8 mouse cellular contexts compared by ENCODE assay signal in genomic region chr7:73596866-73597840, GRCm38 (mm10). TPM values are rescaled to one million over a fixed set of nuclear protein-coding genes. Genes with fewer than 3 reads are reported as not detected.
A peak's percentile ranks its signal among the peaks of the same experiment; 100 is the strongest.
DNase-seq lines count a peak whose midpoint lies in the region; ATAC-seq lines count a peak whose summit lies in the region.
"Had no signal": no experiment of that assay in that cellular context is flagged by ENCODE, and none has a peak within 500 bp of the region (broad histone marks: within the 10 kb centered on the region; RNA-seq: fewer than 3 reads in every experiment).

No protein-coding gene starts in this region.

- no peaks in the 10 kb centered on the region for H3K27me3 ChIP-seq in lung, embryonic 15.5 days
- H3K27me3 ChIP-seq in embryonic facial prominence, embryonic 14.5 days (replicated peaks; ENCODE audit: control insufficient read depth, insufficient read depth, low read length): no peaks in the 10 kb centered on the region
- H3K27me3 ChIP-seq in hindbrain, embryonic 16.5 days (replicated peaks; ENCODE audit: control insufficient read depth, insufficient read depth, low read length): no peaks in the 10 kb centered on the region
- no peaks in the 10 kb centered on the region for H3K27me3 ChIP-seq in neural tube, embryonic 14.5 days (ENCODE audit: control insufficient read depth, insufficient read depth, low read length)

- no peaks in the 10 kb centered on the region for H3K9me3 ChIP-seq in lung, embryonic 15.5 days
- H3K9me3 ChIP-seq in embryonic facial prominence, embryonic 14.5 days (ENCODE audit: control insufficient read depth, low read length): 0 out of 2 replicates have a peak, but pooled peaks cover 4% of the 10 kb centered on the region
- no peaks in the 10 kb centered on the region for H3K9me3 ChIP-seq in hindbrain, embryonic 16.5 days (ENCODE audit: control insufficient read depth, low read length)
- H3K9me3 ChIP-seq in neural tube, embryonic 14.5 days (ENCODE audit: control insufficient read depth, low read length): no peaks in the 10 kb centered on the region

- no peak overlapping the region for H3K4me3 ChIP-seq in lung, embryonic 15.5 days
- H3K4me3 ChIP-seq in embryonic facial prominence, embryonic 14.5 days (ENCODE audit: low read depth, low read length): no peak overlapping the region
- no peak overlapping the region for H3K4me3 ChIP-seq in hindbrain, embryonic 16.5 days (ENCODE audit: low read length)
- H3K4me3 ChIP-seq in neural tube, embryonic 14.5 days (ENCODE audit: low read depth, low read length): no peak overlapping the region

- peaks cover 28% of the 10 kb centered on the region for H3K4me1 ChIP-seq in lung, embryonic 15.5 days
- H3K4me1 ChIP-seq in embryonic facial prominence, embryonic 14.5 days (ENCODE audit: control insufficient read depth, insufficient read depth, low read length): peaks cover 30% of the 10 kb centered on the region
- peaks cover 31% of the 10 kb centered on the region for H3K4me1 ChIP-seq in hindbrain, embryonic 16.5 days (ENCODE audit: control insufficient read depth, insufficient read depth, low read depth, low read length)
- peaks cover 32% of the 10 kb centered on the region for H3K4me1 ChIP-seq in neural tube, embryonic 14.5 days (ENCODE audit: control insufficient read depth, insufficient read depth, low read length)

- DNase-seq in lung, postnatal 14 days: no peak
- DNase-seq in embryonic facial prominence, embryonic 14.5 days (ENCODE audit: low spot score): peak; percentile 63
- DNase-seq in retina, embryonic 14.5 days (ENCODE audit: low spot score): no peak
- no peak for DNase-seq in ovary, postnatal 14 days (ENCODE audit: low spot score)
- DNase-seq: adrenal gland, postnatal 36 days had no signal

- H3K4me2 ChIP-seq in lung, embryonic 15.5 days: no peak overlapping the region
- 0 out of 2 replicates have a peak overlapping the region, but pooled peaks have one; percentile 23 for H3K4me2 ChIP-seq in embryonic facial prominence, embryonic 14.5 days (ENCODE audit: low read depth, low read length)
- H3K4me2 ChIP-seq in hindbrain, embryonic 16.5 days (ENCODE audit: low read length): no peak overlapping the region
- H3K4me2 ChIP-seq in neural tube, embryonic 14.5 days (ENCODE audit: low read depth, low read length): no peak overlapping the region

- H3K27ac ChIP-seq in lung, embryonic 15.5 days: peak overlapping the region; percentile 59; the same call in 1 of the 2 replicates
- H3K27ac ChIP-seq in embryonic facial prominence, embryonic 14.5 days (replicated peaks; ENCODE audit: low read depth, low read length): peak overlapping the region; percentile 94
- H3K27ac ChIP-seq in hindbrain, embryonic 16.5 days (ENCODE audit: low read depth, low read length): peak overlapping the region; percentile 13; the same call in 1 of the 2 replicates
- peak overlapping the region; percentile 36; the same call in 1 of the 2 replicates for H3K27ac ChIP-seq in neural tube, embryonic 14.5 days (ENCODE audit: low read depth, low read length)

- WGBS in lung, embryonic 15.5 days: 55% methylated on average over 11 of the region's 11 CpGs
- WGBS in embryonic facial prominence, embryonic 14.5 days: 45% methylated on average over 11 of the region's 11 CpGs
- WGBS in hindbrain, embryonic 16.5 days: 43% methylated on average over 11 of the region's 11 CpGs
- WGBS in neural tube, embryonic 14.5 days: 37% methylated on average over 11 of the region's 11 CpGs

- no peak for ATAC-seq in lung, embryonic 15.5 days (ENCODE audit: borderline replicate concordance, extremely low read depth, low FRiP score, low TSS enrichment)
- ATAC-seq in embryonic facial prominence, embryonic 14.5 days (ENCODE audit: low read depth): no peak
- no peak for ATAC-seq in hindbrain, embryonic 16.5 days
- no peak for ATAC-seq in neural tube, embryonic 14.5 days (ENCODE audit: low read depth)

- H3K9ac ChIP-seq in lung, embryonic 15.5 days: no peak overlapping the region
- H3K9ac ChIP-seq in embryonic facial prominence, embryonic 14.5 days (ENCODE audit: low read depth, low read length): no peak overlapping the region
- no peak overlapping the region for H3K9ac ChIP-seq in hindbrain, embryonic 16.5 days (ENCODE audit: low read depth, low read length)
- no peak overlapping the region for H3K9ac ChIP-seq in neural tube, embryonic 14.5 days (replicated peaks; ENCODE audit: low read depth, low read length)

- no peaks in the 10 kb centered on the region for H3K36me3 ChIP-seq in lung, embryonic 15.5 days
- H3K36me3 ChIP-seq in embryonic facial prominence, embryonic 14.5 days (ENCODE audit: control insufficient read depth, insufficient read depth, low read length): no peaks in the 10 kb centered on the region
- no peaks in the 10 kb centered on the region for H3K36me3 ChIP-seq in hindbrain, embryonic 16.5 days (ENCODE audit: control insufficient read depth, insufficient read depth, low read length)
- H3K36me3 ChIP-seq in neural tube, embryonic 14.5 days (ENCODE audit: control insufficient read depth, insufficient read depth, low read length): no peaks in the 10 kb centered on the region

RNA-seq across cellular contexts. Expression of gene Chd2, which starts 55.5 kb away (rescaled TPM):
- 48.8 and 59.0 TPM in 2 replicates for polyA plus RNA-seq in lung, embryonic 15.5 days (2015; fragmentation: Nextera tagmentation; extraction: Ambion mirVana)
- polyA plus RNA-seq in embryonic facial prominence, embryonic 14.5 days (2014; fragmentation: Nextera tagmentation; extraction: Ambion mirVana): 39.5 and 54.6 TPM in 2 replicates
- 34.0 and 35.3 TPM in 2 replicates for polyA plus RNA-seq in hindbrain, embryonic 16.5 days (2015; fragmentation: Nextera tagmentation; extraction: Ambion mirVana)
- 41.8 and 45.5 TPM in 2 replicates for polyA plus RNA-seq in neural tube, embryonic 14.5 days (2014; fragmentation: Nextera tagmentation; extraction: Ambion mirVana)

Comparison
In these comparisons a context has a peak if more than half of its experiments do, and no peak if none do; other contexts are left out.
1. H3K27ac ChIP-seq: peak in every context shown above with its lines; median percentile 94 in embryonic facial prominence, embryonic 14.5 days; 59 in lung, embryonic 15.5 days; 36 in neural tube, embryonic 14.5 days; 13 in hindbrain, embryonic 16.5 days.